Mouse (Mus musculus) left cerebral cortex, postnatal 4 days (tissue): ENCODE results near the gene Faf2. TPM values are rescaled to one million over a fixed set of nuclear protein-coding genes. Genes with fewer than 3 reads are reported as not detected.

Experiments
- DNase-seq: peaks from one replicate; pipeline ENCODE4 v3.0.0-alpha.2; 2022
- intact Hi-C: fragments of 180-260 bp; cut with DNase I; formaldehyde crosslinking; loops from one replicate; pipeline ENCODE4 v1.15.1; 2025
- total RNA-seq, 2 experiments: library from RNA; stranded (reverse); gene quantifications; 2 replicates each; pipeline ENCODE4 v1.2.3; 2021

Gene Faf2
- total RNA-seq, result 10 to 100 TPM; 54.1 to 56.9 TPM

DNA sequence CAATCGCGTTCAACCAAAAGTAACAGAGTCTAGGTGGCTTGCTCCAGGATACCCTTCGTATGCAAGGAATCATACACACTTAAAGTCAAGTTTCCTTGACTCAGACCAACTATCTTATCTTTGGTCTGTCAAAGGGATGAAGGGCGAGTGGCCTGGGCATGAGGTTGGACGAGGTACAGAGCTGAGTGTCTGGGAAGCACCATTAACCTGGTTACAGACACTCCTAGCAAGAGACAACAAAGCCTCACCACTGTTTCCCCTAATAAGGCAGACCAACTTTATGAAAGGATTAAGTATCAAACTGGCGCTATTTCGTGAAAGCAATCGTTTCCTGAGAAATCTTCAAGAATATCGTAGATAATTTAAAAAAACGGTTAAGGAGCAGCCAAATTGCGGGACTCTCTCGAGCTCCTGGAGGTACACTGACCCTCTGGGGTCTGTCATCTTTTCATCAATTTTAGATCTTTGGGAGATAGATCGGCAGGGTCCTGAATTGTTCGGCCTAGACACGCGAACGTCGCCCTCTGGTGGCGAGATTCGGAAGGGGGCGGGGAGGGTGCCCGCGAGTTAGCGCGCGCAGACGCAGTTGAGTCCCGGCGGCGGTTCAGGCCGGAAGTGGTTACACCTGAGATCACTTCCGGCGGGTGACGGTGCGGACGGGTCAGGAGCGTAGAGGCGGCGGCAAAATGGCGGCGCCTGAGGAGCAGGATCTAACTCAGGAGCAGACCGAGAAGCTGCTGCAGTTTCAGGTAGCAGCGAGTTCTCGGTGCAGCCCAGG lies at the start of gene Faf2:
TSS of gene Faf2 (plus strand) at position 630 of the 778 bp plus-strand sequence.
- intact Hi-C loops, result no loop called here

DNA sequence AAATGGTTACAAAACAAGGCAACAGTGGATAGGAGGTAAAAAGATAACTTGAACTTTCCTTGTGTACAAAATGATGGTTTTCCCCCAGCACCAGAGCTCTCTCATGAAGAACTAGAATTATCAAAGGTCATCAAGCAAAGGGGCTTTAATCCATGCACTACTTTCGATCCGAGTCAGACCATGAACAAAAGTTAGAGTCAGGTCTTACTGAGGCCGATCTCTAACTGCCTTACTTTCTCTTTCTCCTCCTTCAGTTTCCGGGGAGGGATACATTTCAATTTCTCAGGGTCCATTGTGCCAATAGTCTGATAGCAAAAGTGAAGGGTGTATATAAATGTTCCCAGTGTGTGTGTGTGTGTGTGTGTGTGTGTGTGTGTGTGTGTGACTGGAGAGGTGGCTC lies 49.0 kb upstream of the Faf2 start:
- no peak for DNase-seq
- intact Hi-C loops, result no loop called here

More for the DNA sequence above, at the start of gene Faf2:
- peak; percentile 99 for DNase-seq

GRCm38 (mm10) chr13:54574854-54575481 lies 46.6 kb upstream of the Faf2 start, which contains the start of gene Arl10:
Arl10 (plus strand) TSS chr13:54575015.
- DNase-seq, result peak; percentile 85
- intact Hi-C loops, result no loop called here

- no peak for DNase-seq
- intact Hi-C loops, result no loop called here
Measured at GRCm38 (mm10) chr13:54575489-54575888, 46.1 kb upstream of the Faf2 start.

DNA sequence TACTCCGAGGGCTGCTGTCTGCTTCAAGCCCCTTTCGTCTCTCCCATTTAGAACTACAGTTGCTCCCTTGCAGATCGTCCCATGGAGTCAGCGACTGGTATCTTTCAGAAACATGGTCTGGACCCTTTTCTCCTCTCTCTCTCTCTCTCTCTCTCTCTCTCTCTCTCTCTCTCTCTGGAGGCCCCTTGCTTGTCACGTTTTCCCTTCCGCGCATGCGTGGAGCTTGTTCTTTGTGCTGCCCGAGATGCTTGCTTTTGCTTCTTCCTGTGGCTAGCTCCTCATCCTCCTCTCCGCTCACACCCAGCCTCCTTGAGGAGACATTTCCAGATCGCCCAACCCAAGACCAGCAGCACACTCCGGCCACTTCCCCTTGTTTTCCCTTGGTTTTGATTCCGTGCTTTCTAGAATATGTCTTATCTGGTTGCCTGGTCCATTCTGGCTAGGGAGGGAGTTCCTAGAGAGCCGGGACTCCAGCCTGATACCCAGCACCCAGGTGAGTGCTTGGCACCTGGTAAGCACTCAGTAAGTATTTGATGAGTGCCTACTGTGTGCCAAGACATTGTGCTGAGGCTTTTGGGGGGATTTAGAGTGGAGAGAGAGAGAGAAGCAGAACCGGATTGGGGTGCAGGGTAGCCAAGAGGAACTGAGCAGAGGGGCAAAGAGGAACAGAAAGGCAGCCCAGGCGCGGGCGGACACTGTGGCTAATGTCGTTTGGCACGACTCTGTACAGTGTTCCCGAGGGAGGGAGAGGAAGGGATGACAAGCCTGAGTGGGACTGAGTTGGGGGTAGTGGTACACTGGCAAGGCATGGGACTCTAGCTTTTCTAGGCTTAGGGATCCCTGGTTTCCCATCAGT lies 43.7 kb upstream of the Faf2 start:
- intact Hi-C loops, result no loop called here
- DNase-seq, result no peak

DNA sequence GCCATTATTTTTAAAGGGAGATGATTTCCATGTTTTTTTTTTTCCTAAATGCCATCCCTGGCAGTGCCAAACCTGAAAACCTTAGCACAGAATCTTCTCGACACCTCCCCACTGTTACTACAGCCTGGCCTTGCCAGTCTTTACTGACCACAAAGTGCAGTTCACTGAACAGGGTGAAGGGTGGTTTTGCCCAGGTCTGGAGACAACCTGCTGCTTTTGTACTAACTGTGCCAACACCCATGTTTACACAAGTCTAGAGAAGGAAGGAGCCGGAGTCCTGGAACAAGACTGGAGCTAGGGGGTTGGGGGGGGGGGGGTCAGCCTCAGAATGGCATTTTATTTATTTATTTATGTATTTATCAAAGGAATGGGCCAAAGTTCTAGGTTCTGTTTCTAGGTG lies 40.2 kb upstream of the Faf2 start:
- intact Hi-C loops, result no loop called here
- DNase-seq, result no peak

DNA sequence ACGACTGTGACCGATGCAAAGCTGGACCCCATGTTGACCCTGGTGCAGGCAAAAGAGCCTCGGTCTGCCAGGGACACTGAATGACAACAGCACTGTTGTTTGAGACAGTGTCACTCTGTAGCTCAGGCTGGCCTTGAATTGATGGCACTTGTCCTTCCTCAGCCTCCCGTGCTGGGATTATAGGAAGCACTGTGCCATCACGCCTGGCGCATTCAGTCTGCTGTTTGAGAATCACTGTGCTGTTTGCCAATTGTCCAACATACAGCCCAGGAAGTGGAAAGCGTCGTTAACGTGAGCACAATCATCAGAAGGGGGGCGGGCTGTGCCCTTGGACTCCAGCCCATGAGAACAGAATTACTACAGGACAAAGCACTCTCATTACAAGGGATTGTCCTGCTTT lies 39.5 kb upstream of the Faf2 start:
- intact Hi-C loops, result no loop called here
- DNase-seq, result no peak

DNA sequence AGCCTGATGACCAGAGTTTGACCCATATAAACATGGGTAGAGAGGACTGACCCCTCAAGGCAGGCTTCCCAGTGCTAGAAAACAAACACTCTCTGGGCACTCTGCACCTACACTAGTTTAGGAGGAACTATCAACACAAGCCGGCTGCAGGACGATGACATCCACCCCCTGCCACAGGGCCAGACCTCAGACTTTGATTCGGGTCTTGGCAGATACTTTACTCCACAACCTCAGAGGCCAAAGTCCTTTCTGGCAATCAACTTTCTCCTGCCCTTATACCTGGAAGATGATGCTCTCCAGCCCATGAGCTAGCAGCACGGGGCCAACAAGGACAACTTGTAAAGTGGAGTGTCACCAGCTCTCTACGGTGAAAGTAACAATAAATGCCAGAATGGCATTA lies 38.7 kb upstream of the Faf2 start:
- no peak for DNase-seq
- intact Hi-C loops, result no loop called here

GRCm38 (mm10) chr13:54585831-54586230 lies 35.8 kb upstream of the Faf2 start:
- intact Hi-C loops, result no loop called here
- no peak for DNase-seq

GRCm38 (mm10) chr13:54589414-54589995 lies 32.1 kb upstream of the Faf2 start:
- intact Hi-C loops, result no loop called here
- no peak for DNase-seq

DNA sequence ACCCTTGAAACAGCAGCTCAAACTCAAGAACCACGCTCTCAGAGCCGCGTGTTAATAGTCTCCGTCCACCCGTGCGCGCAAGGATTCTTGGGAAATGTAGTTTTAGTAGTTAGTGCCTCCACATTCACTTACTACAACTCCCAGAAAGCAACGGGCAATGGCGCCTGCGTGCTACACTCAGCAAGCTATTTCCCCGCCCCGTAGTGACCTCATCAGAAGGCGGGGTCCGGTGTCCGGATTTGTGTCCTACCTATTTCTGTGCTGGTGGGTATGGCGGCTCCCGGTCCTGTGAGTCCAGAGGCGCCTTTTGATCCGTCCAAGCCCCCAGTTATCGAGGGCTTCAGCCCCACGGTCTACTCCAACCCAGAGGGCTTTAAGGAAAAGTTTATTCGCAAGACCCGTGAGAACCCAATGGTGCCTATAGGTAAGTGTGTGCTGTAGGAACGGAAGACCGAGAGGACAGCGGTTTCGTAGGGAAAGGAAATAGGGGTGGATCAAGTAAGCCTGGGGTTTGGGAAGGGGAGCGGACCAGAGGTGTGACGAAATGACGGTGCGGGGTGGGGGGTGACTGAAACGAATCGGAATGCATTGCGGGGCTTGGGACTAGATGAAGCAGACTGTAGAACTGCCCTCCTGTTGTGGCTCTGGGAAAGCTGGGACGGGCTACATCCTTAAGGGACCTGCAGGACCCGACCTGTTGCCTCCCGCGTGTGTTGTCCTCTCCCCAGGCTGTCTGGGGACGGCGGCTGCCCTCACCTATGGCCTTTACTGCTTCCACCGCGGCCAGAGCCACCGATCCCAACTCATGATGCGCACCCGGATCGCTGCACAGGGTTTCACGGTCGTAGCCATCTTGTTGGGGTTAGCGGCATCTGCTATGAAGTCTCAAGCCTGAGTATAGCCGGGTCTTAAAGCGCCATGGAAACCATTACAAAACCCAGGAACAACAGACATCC lies 31.3 kb upstream of the Faf2 start, which contains the start of the genes Nop16 and Higd2a:
TSS of gene Nop16 (minus strand) at position 95 of the 956 bp plus-strand sequence.
TSS of gene Higd2a (plus strand) at position 212 of the 956 bp plus-strand sequence.
- DNase-seq, result peak; percentile 96
- intact Hi-C loops, result no loop called here

- intact Hi-C loops, result no loop called here
- no peak for DNase-seq
Measured at GRCm38 (mm10) chr13:54591776-54592356, 29.7 kb upstream of the Faf2 start.

DNA sequence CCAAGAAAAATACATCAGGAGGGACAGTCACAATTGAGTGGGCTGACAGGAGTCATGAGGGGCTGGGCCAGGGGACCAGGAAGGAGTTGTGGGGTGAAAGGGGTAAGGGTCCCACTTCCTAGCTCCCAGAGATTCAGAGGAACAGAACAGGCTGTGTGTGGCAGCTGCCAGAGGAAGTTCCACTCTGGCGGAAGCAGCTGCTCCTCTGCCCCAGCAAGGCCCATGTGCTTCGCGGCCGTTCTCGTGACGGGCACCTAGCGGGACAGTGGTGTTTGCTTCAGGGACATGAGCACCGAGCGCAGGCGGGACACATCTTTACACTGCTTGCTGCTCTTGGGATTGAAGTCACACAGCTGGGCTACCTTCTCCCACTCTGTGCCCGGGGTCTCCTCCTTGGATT lies 28.0 kb upstream of the Faf2 start:
- DNase-seq, result no peak
- intact Hi-C loops, result no loop called here

- intact Hi-C loops, result no loop called here
- no peak for DNase-seq
Measured at GRCm38 (mm10) chr13:54596107-54596690, 25.4 kb upstream of the Faf2 start.

GRCm38 (mm10) chr13:54596870-54597269 lies 24.7 kb upstream of the Faf2 start:
- intact Hi-C loops, result no loop called here
- no peak for DNase-seq

- no peak for DNase-seq
- intact Hi-C loops, result no loop called here
Measured at GRCm38 (mm10) chr13:54598622-54599143, 22.9 kb upstream of the Faf2 start.

DNA sequence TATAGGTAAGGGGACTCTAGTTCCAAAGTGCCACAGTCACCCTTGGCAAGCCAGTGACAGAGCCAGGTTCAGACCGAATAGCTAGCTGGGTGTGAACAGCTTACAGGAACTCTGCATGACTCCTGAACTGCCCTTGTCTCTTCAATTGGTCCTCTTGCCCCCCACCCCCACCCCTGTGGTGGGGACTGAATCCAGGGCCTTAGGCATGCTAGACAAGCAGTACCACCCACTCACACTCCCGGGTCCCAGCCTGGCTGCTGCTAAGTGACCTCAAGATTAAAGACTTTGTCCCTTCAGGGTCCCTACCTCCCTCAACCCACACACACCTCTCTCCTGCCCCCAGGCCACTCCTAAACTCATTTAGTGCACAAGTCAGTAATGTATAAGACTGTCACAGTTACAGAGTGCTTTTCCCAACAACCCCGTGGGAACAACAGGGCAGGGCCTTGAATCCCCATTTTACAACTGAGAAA lies 18.9 kb upstream of the Faf2 start:
- intact Hi-C loops, result no loop called here
- no peak for DNase-seq

- no peak for DNase-seq
- intact Hi-C loops, result no loop called here
Measured at GRCm38 (mm10) chr13:54603501-54603900, 18.1 kb upstream of the Faf2 start.

DNA sequence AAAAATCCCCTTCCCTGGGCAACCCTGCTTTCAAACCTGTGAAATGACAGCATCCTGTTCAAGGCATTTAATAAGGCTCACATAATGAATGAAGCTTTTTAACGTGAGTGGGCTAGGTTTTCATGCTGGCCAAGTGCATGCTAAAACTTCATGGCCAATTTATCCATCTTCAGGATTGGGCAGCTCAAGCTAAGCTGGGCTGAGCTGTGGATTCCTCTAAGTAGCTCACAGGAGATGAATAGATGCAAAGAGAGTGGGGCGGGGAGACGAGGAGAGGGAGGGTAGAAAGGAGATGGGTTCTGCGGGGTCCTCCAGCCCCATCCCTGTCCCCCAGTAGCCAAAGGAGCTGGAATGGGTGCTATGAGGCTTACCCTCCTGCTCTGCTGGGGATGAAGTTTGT lies 17.4 kb upstream of the Faf2 start:
- DNase-seq, result no peak
- intact Hi-C loops, result no loop called here
